Mouse (Mus musculus) thymus, postnatal 0 days (tissue): Measurements from ENCODE around the gene Gm45233. TPM values are rescaled to one million over a fixed set of nuclear protein-coding genes. Genes with fewer than 3 reads are reported as not detected.
"Not testable (repeated sequence)": the region's sequence is repeated elsewhere in the genome, so short reads cannot be mapped to it uniquely, and the experiment has no call there.

Experiments used
- DNase-seq: peaks from one replicate; pipeline ENCODE4 v3.0.0-alpha.2; 2015; ENCODE audit warnings: low spot score
- polyA plus RNA-seq: library from polyadenylated mRNA; unstranded; fragments of >200 nt; fragmentation: Nextera tagmentation; extraction: Ambion mirVana; gene quantifications from 2 replicates; pipeline ENCODE4 v1.2.1, GENCODE M21; 2015

Gene Gm45233
- 0.17 TPM in 1 of 2 replicates, not detected in the other for polyA plus RNA-seq

DNA sequence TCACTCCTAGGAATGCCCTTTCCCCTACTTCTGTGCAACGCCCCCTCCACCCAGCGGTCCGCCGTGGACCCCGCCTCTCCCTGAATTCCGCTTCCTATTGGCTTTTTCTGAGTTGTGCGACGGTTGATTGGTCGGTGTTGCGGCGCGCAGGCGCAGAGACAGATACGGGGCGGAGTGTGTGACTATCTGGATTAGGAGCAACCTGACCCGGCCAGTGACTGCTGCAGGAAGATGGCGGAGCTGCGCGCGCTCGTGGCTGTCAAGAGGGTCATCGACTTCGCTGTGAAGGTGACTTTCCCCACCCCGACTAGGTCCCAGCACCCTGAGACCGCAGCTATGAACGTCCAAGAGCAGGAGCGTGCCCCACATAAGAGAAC is at the start of gene Gm45233, which contains the start of gene Etfb:
Gene Gm45233, plus strand, starts transcription at position 212 of the 377 bp plus-strand sequence.
Gene Etfb, plus strand, starts transcription at position 167 of the 377 bp plus-strand sequence.
- peak; percentile 90 for DNase-seq

DNA sequence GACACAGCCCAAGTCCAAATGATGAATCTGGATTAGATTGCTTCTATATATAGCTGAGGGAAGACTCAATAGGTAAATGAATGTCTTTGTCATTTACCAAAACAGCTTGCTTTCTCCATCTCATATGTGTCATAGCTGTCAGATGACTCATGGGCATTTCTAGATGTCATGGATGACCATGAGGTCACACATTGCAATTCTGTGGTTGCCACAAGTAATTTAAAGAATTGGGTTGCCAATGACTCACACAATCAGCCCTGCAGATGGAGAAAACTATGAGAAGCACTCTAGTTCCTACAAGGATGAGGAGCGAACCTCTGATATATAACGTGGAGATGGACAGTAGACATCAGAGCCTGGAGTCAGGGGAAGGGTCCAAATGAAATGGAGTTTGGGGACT is 44.4 kb upstream of the Gm45233 start:
- no peak for DNase-seq

DNA sequence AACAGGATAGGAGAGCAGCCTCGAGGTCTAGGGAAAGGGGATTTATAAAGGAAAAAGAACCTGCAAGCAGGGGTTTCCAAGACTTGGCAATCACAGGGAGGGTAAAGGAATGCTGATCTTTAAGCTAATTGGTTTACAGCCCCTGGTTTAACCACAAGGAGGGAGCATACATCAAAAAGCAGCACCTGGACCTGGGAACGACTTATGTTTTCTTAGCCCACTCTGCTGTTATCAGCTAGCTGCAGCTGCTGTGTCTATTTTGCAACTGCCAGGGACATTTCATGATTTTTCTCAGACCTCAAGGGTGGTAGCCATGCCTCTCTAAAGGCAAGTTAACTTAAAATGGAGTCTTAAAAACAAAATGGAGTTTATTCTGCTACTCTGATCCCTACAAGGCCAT is 41.2 kb upstream of the Gm45233 start:
- DNase-seq: no peak

DNA sequence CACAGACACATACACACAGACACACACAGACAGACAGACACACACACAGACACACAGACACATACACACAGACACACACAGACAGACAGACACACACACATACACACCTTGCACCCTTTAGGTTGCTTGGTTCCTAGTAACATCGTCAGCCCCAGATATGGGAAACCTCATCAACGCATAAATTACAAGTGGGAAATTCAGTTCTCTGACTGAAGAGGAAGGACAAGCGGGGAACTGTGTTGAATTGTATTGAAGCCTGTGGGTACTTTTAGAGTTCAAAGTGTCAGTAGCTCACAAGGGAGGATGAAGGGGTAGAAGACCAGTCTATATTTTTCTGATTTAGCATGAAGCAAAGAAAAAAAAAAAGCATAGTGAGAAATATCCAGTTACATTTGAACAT is 36.4 kb upstream of the Gm45233 start:
- no peak for DNase-seq

DNA sequence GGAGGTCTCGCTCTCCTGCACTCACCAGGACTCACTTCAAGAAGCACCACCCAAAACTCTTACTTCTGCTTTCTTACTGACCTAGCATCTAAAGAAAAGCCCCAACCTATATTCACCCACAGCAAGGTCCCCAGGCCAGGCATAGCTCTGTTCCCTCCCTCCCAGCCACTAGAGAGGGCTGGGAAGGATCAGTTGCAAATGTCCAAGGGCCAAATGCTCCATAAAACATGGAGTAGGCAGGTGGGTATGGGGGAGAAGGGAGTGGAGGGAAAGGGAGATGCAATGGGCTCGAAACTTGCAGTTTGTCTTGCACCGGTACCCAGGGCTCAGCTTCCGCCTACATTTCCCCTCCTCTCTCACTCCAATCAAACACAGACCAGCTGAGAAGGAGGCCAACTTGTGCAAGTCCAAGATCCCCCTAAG is 35.8 kb upstream of the Gm45233 start, which contains the start of gene Siglecg:
Gene Siglecg, plus strand, starts transcription at position 74 of the 423 bp plus-strand sequence.
- DNase-seq: no peak

DNA sequence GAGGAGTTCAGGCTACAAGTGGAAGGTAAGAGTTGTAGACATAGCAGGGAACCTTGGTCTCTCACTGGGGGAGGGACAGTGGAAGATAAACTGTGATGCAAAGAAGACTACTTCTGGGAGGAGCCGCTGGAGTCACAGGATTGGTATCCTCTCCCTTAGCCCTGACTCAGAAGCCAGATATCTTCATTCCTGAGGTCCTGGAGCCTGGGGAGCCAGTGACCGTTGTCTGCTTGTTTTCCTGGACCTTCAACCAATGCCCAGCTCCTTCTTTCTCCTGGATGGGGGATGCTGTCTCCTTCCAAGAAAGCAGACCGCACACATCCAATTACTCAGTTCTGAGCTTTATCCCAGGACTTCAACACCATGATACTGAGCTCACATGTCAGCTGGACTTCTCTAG is 34.8 kb upstream of the Gm45233 start:
- DNase-seq: no peak

DNA sequence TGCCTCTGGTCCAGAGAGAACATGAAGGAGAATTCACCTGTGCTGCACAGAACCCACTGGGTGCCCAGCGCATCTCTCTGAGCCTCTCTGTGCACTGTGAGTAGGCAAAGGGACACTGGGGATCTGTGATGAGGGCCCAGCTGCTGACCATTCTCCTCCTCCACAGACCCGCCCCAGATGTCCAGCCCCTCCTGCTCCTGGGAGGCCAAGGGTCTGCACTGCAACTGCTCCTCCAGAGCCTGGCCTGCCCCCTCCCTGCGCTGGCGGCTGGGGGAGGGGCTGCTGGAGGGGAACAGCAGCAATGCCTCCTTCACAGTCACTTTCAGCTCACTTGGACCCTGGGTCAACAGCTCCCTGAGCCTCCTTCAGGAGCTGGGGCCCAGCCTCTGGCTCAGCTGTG is 32.2 kb upstream of the Gm45233 start:
- DNase-seq: not testable (repeated sequence)

DNA sequence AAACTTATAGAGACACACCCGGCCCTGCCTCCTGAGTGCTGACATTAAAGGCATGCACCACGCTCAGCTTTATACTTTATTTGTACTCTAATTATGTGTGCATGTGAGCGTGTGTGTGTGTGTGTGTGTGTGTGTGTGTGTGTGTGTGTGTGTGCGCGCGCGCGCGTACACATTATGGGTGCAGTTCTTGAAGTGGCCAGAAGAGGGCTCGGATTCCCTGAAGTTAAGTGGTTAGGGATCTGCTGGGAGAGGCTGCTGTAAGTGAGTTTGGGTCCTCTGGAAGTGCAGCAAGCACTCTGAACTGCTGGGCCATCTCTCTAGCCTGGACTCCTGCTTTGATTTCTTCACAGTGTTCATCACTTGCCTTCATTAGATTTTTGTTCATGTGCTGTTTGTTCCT is 26.6 kb upstream of the Gm45233 start:
- DNase-seq: no peak

DNA sequence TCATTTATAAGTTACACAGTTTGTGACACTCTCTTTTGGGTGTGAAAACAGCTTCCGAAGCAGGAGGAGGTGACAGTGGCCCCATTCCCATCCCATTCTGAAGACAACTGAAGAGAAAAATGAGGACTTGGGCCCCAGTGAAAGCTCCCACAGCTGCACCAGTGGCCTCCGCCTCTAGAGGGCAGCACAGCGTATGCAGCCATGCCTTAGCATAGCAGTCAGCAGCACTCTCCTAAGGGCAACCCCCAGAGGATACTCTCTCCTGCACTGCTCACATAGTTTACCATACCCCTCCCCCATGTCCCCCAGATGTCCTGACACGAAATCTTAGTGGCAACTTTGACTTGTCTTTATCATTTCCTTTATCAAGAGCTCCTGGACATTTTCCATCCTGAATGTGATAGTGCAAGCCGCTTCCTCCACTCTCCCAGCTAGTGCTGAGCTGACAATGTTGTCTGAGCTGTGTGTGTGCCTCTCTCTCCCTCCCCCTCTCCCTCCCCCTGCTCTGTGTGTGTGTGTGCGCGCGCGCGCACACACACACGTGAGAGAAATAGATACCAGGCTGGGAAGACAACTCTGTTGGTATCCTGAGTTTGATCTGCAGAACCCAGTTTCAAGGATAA is 20.8 kb upstream of the Gm45233 start:
- DNase-seq: peak; percentile 85

DNA sequence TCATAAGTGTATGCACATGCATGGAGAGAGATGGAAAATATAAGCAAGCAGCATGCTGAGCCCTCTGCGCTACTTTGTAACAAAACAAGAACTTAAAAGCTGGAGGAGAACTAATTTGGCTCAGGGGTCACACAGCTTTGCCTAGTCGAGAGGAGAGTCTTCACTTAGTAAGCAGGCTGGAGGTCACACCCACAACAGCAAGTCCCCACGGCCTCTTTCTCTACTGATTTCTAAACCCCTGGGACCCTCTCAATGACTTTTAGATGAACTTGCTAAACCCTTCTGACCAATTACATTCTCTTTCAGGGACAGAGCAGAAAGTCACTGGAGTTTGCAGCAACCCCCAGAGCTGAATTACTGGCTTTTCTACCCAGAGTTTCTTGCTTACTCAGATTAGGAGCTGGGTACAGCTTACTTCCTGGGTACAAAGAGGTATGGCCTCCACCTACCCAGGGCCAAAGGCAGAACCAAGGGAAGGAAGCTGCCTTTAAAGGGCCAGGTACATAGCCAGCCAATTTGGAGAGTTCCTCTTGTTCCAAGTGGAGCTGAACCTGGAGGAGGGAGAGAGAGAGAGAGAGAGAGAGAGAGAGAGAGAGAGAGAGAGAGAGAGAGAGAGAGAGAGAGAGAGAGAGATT is 19.8 kb upstream of the Gm45233 start:
- DNase-seq: peak; percentile 42

DNA sequence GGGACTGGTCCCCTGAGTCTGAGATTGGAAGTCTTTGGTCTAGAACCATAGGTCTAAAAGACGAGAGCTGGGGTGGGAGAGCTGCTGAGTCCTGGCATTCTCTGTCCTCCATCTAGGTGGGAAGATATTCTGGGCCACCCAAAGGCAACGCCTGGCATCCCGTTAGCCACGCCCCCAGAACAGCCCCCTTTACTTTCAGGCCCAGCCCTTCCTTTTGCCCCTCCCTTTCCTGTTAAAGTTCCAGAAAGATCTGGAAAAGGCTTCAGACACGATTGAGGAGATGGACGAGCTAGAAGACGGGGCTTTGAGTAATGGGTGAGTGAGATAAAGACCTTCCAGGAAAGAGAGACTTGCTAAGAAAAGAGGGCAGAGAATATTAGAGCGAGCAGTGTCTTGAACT is 16.5 kb upstream of the Gm45233 start, which contains the start of gene Lim2:
Gene Lim2, plus strand, starts transcription at position 265 of the 400 bp plus-strand sequence.
- no peak for DNase-seq

DNA sequence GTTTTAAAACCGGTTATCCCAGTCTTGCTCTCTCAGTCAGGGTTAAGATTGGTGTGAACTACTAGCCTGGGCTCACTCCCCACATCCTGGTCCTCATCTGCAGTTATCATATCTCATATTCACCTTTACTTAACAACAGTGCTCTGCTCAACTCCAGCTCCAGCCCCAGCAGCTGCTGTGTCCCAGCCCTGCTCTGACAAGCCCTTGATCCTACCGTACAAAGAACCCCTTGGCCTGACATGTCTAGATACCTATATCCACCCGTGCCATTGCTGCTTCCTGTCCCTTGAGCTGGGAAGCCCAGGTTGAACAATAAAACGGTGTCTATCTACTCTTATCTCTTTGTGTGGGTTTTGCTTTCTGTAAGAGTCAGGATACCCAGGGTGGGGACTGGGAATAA is 14.4 kb upstream of the Gm45233 start:
- no peak for DNase-seq

DNA sequence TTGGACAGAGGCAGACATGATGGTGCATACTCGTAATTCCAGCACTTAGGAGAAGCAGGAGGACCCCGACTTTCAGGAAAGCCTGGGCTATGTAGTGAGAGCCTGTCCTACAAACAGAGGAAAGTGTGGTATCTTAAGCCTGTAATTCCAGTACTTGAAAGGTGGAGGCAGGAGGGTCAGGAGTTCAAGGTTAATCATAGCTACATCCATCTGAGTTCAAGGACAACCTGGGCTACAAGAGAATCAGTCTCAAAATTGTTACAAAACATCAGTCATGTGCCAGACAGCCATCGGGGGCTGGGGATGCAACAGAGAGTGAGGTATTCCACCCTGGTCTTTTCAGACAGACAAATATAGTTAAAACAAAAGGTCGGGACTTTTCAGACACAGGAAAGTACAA is 11.0 kb upstream of the Gm45233 start:
- DNase-seq: no peak

DNA sequence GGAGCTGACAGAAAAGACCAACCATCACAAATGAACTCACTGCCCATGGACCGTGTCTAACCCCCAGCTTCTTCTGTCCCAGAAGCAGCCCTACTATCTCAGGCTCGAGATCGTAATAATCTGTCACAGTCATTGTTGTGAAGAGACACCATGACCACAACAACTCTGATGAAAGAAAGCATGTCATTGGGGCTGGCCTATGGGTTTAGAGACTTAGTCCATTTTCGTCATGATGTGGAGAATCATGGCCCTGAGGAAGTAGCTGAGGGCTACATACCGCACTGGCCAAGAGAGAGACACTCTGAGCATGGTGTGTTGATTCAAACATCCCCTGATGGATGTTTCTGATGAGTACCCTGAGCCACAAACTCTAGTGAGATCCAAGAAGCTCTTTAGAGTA is 9.3 kb upstream of the Gm45233 start:
- no peak for DNase-seq

DNA sequence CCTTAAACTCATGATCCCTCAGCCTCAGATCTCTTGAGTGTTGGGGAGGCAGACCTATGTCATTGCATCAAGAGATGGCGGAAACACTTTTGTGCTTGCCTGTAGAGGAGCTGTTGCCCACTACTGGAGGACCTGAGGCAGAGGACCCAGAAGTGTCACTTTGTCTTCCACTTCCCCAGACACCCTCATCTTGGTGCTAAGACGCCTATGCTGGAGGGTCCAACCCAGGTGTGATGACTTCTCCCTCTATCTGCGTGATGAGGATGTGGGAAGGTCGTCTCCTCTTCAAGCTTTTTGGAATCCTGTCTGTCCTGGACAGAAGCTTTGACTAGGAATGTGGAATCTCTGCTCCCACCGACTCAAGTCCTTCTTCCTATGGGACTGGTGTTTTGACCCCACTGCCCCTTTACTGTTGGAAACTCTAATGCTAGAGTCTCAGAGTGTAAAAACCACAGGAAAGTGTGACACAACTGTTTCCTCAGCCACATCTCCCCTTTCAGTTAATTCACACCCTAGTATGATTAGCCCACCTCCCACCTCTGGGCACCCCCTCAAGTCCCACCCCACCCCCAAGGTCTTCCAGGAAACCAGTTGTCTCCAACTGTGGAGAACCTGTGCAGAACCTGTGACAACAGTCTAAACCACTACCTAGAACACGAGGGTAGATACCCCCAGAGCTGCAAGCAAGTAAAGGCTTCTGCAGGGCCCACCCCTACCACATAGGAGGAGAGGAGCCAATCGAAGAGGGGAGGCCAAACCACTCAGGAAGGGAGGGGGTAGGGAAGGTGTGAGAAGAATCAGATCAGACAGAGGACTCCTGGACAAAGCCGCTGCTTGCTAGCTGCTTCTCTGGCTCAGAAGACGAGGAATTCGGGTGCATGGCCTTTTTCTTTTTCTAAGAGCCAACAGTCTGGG is 7.3 kb upstream of the Gm45233 start, which contains the start of gene Nkg7:
Gene Nkg7, plus strand, starts transcription at position 733 of the 915 bp plus-strand sequence.
- peak; percentile 33 for DNase-seq

DNA sequence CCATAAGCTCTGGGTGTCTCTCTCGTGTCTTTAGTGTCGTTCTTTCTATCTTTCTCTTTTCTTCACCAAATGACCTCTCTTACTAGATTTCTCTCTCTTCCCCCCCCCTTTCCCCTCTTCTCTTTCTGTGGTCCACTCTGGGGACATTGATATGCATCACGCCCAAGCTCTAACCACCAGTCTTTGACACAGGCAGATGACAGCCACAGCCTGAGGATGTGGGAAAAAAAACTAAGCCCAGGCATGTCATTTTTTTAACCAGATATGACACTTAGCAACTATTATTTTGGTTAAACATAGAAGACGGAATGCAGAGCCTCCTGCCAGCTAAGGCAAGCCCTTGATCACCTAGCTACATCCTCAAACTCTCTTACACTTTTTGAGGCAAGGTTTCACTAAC is 5.3 kb upstream of the Gm45233 start:
- DNase-seq: no peak

DNA sequence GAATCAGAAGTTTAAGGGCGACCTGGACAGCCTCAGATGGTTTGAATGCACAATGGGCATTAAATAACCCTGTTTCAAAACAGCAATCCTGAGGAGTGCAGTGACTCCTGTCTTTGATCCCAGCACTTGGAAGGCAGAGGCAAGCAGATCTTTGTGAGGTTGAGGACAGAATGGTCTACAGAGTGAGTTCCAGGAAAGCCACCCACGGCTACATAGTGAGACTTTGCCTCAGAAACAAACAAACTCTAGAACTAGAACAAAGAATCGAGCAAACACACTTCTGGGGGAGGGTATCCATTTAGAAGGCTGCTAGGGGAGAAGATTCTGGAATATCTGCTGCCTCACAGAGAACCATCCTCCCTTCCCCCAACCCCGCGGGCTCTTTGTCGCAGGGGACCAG is 3.4 kb upstream of the Gm45233 start, which contains the start of gene Cldnd2:
Gene Cldnd2, plus strand, starts transcription at position 301 of the 400 bp plus-strand sequence.
- DNase-seq: no peak

DNA sequence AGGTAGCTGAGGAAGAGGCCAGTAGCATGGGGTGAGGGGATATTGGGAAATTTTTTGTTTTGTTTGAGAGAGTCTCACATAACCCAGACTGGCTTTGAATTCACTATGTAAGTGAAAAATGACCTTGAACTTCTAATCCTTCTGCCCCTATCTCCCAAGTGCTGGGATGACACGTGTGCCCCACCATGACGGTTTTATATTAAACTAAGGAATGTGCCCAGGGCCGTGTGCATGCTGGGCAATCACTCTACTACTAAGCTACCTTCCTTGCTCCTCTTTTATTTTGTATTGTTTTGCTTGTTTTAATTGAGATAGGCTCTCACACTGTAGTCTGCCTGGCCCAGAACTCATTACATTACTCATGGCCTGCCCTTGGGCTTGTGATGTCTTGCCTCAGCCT is 2.9 kb upstream of the Gm45233 start:
- no peak for DNase-seq

DNA sequence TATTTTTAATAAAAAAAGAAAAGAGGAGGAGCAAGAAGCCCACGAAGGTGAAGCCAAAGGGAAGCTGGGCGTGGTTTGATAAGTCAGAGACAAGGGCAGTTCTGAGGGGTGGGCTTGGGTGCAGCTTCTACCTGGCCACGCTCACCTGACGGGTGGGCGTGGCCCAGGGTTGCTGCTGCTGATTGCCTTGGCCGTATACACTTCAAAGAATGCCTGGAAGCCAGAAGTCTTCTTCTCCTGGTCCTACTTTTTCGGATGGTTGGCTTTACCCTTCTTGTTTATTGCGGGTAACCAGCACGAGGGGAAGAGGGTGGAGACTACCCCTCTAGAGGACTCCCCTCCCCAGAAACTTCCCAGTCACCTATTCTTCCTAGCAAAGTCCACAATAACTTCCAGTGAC is 1.2 kb upstream of the Gm45233 start:
- DNase-seq: peak; percentile 4

DNA sequence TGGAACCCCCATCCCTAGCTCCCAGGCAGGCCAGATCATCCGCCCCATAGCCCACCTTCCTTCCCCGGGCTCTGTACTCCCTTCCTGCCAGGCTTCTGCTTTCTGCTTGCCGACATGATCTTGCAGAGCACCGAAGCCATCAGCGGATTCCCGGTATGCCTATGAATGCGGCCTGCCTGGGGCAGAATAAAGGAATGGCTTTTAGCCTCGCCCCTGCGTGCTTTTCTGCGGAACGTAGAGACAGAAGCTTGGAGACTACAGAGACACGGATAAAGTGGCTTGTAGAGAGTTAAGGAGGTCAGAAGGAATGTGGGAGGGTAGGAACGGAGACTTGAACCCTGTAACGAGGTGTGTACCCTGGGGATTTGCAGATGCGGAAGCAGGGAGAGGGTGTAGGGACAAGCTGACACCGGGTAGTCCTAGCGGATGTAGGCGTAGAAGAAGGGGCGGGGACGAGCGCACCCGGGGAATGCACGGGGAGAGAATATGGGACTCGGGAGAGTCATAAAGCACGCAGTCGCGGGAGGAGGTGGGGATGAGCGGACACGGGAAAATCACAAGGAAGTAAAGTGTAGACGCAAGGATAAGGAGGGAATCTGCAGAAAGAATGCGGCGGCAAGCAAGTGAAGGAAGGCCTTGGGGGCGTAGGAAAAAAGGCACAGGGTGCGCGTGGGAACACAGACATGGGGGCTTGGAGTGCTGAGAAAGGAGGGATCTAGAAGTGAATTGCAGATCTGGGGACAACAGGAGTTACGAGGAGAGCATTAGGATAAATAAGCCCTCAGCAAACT is 607 bp upstream of the Gm45233 start:
- DNase-seq: peak; percentile 70

DNA sequence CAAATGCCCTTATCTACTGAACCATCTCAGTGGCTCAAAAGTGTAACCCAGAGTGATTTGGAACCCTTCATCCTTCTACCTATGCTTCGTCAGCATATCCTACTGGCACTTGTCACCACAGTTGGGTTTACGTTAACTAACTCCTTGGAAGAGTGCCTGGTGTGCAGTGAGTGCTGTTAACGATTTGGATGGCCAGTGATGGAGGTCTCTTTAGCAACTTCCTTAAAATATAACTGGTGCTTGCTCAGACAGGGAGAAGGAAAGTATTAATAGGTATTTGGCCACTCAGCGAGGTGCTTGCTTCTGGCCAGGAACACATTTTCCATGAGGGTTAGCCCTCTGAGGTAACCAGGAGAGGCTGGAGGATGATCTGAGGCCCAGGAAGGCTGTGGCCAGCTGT is 3.9 kb downstream of the Gm45233 start:
- no peak for DNase-seq
